Mouse (Mus musculus): Measurements from ENCODE around the gene Cygb. TPM values are rescaled to one million over a fixed set of nuclear protein-coding genes. Genes with fewer than 3 reads are reported as not detected.
"Not testable (repeated sequence)": the region's sequence is repeated elsewhere in the genome, so short reads cannot be mapped to it uniquely, and the experiment has no call there.

Gene Cygb
- polyA plus RNA-seq, 1 experiment from 2014 or later = 2.7 TPM

GRCm38 (mm10) chr11:116620559-116621253, 33.4 kb downstream of the Cygb start:
- H3K4me1 ChIP-seq = peaks cover 92% of the 10 kb centered on the region
- H3K27me3 ChIP-seq (ENCODE audit: low read depth, poor library complexity, severe bottlenecking) = peaks cover 39% of the 10 kb centered on the region
- H3K36me3 ChIP-seq = no peaks in the 10 kb centered on the region
- peak overlapping the region; percentile 64 for H3K27ac ChIP-seq
- no peak overlapping the region for H3K4me3 ChIP-seq
- no peaks in the 10 kb centered on the region for H3K9me3 ChIP-seq (replicated peaks)
- 78% methylated on average over 10 of the region's 10 CpGs for WGBS
- no peak for DNase-seq (ENCODE audit: low spot score)

GRCm38 (mm10) chr11:116620073-116620472, 34.0 kb downstream of the Cygb start:
- 35% methylated on average over 9 of the region's 9 CpGs for WGBS
- H3K9me3 ChIP-seq (replicated peaks) = no peaks in the 10 kb centered on the region
- H3K4me1 ChIP-seq = peaks cover 95% of the 10 kb centered on the region
- DNase-seq (ENCODE audit: low spot score) = no peak
- H3K36me3 ChIP-seq = no peaks in the 10 kb centered on the region
- peaks cover 39% of the 10 kb centered on the region for H3K27me3 ChIP-seq (ENCODE audit: low read depth, poor library complexity, severe bottlenecking)
- peak overlapping the region; percentile 64 for H3K27ac ChIP-seq
- H3K4me3 ChIP-seq = no peak overlapping the region

DNA sequence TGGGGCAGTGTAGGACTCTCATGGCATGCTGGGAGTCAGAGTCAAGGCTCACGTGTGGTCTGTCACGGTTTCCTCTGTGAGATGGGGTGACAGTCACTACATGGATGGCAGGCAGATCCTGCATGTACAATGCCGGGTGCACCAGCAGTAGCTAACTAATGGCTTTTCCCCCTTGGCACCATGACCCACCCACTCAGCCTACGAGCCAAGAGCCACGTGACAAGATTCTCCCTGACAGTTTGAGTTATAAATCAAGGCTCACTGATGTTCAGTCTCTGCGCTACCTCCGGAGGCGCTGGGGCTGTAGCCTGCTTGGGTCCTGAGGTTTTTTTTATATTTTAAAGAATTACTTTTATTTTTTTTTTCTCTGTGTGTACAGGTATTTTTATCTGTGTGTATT, 34.6 kb downstream of the Cygb start:
- WGBS = 60% methylated on average over 8 of the region's 8 CpGs
- Histone ChIP-seq H3K27me3 (ENCODE audit: low read depth, poor library complexity, severe bottlenecking) (peaks cover 34% of the 10 kb centered on the region), H3K4me1 (peaks cover 95% of the 10 kb centered on the region), H3K36me3 (no peaks in the 10 kb centered on the region), H3K27ac (no peak overlapping the region), H3K4me3 (no peak overlapping the region), H3K9me3 (replicated peaks) (no peaks in the 10 kb centered on the region)
- DNase-seq (ENCODE audit: low spot score) = no peak

- WGBS = 78% methylated on average over 7 of the region's 7 CpGs
Observed at GRCm38 (mm10) chr11:116619156-116619555, 35.0 kb downstream of the Cygb start.

DNA sequence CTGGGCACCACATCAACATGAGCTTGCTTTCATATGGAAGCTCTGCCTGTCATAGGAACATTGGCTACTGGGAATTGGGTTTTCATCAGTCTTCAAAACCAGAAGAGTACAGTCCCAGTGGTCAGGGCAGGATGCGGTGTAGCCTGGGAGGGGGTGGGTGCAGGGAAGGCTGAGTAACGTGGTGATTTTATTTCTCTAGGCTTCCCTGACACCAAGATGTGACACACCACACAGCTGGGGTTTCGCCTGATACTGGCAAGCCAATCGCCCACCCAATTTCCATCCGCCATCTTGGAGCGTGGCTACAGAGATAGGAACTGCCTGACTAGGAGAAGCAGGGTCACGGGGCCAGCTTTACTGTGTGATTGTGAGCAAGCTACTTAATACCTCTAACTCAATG, 35.4 kb downstream of the Cygb start:
- Histone ChIP-seq H3K27ac (no peak overlapping the region), H3K27me3 (ENCODE audit: low read depth, poor library complexity, severe bottlenecking) (peaks cover 26% of the 10 kb centered on the region), H3K9me3 (replicated peaks) (no peaks in the 10 kb centered on the region), H3K36me3 (no peaks in the 10 kb centered on the region), H3K4me3 (no peak overlapping the region), H3K4me1 (peaks cover 90% of the 10 kb centered on the region)
- WGBS = 91% methylated on average over 7 of the region's 7 CpGs
- DNase-seq (ENCODE audit: low spot score) = no peak

More at GRCm38 (mm10) chr11:116619156-116619555, 35.0 kb downstream of the Cygb start:
- no peak for DNase-seq (ENCODE audit: low spot score)
- no peak overlapping the region for H3K27ac ChIP-seq
- no peak overlapping the region for H3K4me3 ChIP-seq
- no peaks in the 10 kb centered on the region for H3K36me3 ChIP-seq
- no peaks in the 10 kb centered on the region for H3K9me3 ChIP-seq (replicated peaks)
- peaks cover 31% of the 10 kb centered on the region for H3K27me3 ChIP-seq (ENCODE audit: low read depth, poor library complexity, severe bottlenecking)
- peaks cover 93% of the 10 kb centered on the region for H3K4me1 ChIP-seq

DNA sequence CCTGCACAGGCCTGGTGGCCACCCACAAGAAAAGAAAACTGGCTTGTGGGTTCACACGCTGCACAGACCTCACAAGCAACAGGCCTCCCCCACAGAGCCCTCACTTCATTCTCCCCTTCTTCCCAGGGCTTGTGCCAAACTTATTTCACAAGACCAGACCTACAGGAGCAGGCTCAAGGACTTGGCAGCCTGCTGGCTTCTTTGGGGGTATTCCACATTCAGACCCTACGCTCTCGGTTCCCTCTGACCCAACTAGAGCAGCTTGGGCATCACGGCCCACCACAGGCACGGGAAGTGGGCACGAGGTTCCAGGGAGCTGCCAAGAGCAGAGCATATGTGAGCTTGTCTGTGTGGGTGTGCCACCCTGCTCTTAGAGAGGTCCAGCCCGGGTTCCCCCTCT, 36.5 kb downstream of the Cygb start:
- no peaks in the 10 kb centered on the region for H3K36me3 ChIP-seq
- peaks cover 80% of the 10 kb centered on the region for H3K4me1 ChIP-seq
- peaks cover 16% of the 10 kb centered on the region for H3K27me3 ChIP-seq (ENCODE audit: low read depth, poor library complexity, severe bottlenecking)
- DNase-seq (ENCODE audit: low spot score) = no peak
- H3K27ac ChIP-seq = 0 out of 2 replicates have a peak overlapping the region, but pooled peaks have one; percentile 39
- no peaks in the 10 kb centered on the region for H3K9me3 ChIP-seq (replicated peaks)
- H3K4me3 ChIP-seq = no peak overlapping the region; the same call in 1 of the 2 replicates
- WGBS = 91% methylated on average over 7 of the region's 7 CpGs

DNA sequence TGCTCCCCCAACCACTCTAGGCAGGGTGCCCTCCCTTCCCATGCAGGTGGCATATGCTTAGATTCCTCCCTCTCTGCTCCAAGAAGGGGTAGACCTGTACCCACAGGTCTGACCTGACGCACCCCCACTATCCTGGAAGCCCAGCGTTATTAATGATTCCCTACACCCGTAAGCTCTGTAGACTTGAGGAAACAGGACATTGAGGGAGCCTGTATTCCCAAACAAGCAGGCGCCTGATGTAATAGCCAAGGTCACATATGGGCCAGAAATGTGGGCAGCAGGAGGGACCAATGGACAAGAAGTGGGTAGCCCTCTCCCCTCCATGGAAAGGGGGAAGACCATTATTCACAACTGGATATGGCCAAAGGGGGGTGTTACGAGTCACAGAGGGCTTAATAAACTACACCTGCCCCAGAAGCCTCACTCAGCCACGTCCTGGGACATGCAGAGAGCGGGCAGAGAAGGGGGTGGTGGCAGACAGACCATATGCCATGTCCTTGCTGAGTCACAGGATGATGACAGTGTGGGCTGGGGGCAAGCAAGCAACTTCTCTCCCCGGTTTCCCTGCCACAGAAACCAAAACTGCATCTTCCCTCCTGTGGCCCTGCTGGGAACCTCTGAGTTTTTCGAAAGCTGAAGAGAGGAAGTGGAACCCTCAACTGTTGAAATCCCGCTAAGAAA, 37.5 kb downstream of the Cygb start:
- WGBS = 74% methylated on average over 10 of the region's 10 CpGs
- 0 out of 2 replicates have a peak overlapping the region, but pooled peaks have one; percentile 3 for H3K27ac ChIP-seq
- H3K36me3 ChIP-seq = no peaks in the 10 kb centered on the region
- H3K9me3 ChIP-seq (replicated peaks) = no peaks in the 10 kb centered on the region
- H3K4me1 ChIP-seq = peaks cover 70% of the 10 kb centered on the region
- H3K27me3 ChIP-seq (ENCODE audit: low read depth, poor library complexity, severe bottlenecking) = peaks cover 9% of the 10 kb centered on the region; the same call in 1 of the 2 replicates
- no peak for DNase-seq (ENCODE audit: low spot score)
- H3K4me3 ChIP-seq = no peak overlapping the region

- Histone ChIP-seq H3K36me3 (no peaks in the 10 kb centered on the region), H3K9me3 (replicated peaks) (no peaks in the 10 kb centered on the region), H3K4me1 (peaks cover 63% of the 10 kb centered on the region), H3K27ac (0 out of 2 replicates have a peak overlapping the region, but pooled peaks have one; percentile 3), H3K4me3 (no peak overlapping the region), H3K27me3 (ENCODE audit: low read depth, poor library complexity, severe bottlenecking) (peaks cover 6% of the 10 kb centered on the region; the same call in 1 of the 2 replicates)
- 52% methylated on average over 15 of the region's 15 CpGs for whole genome bisulfite sequencing
- no peak for DNase-seq (ENCODE audit: low spot score)
Observed at GRCm38 (mm10) chr11:116615735-116616437, 38.2 kb downstream of the Cygb start.

GRCm38 (mm10) chr11:116613234-116613633, 40.9 kb downstream of the Cygb start:
- WGBS = 93% methylated on average over 6 of the region's 6 CpGs
- H3K27me3 ChIP-seq (ENCODE audit: low read depth, poor library complexity, severe bottlenecking) = no peaks in the 10 kb centered on the region
- peaks cover 55% of the 10 kb centered on the region for H3K4me1 ChIP-seq
- DNase-seq (ENCODE audit: low spot score) = no peak
- H3K27ac ChIP-seq = no peak overlapping the region
- no peaks in the 10 kb centered on the region for H3K36me3 ChIP-seq
- no peaks in the 10 kb centered on the region for H3K9me3 ChIP-seq (replicated peaks)
- no peak overlapping the region for H3K4me3 ChIP-seq

DNA sequence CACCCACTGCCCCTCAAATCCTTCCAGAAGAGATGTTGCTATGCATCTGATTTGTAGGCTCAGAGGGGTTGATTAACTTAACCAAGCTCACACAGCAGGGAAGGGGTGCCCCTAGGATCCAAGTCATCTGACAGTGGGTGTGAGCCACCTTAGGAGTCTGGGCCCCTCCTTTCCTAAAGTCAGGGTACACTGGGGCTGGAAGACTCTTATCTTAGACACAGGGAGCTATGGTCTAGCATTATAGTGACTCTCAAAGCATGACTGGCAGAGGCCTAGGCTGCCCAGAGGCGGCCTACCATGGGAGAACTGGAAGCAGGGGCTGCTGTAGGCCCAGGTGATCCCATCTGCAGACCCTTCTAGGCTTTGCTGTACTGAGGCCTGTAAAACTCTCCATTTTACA, 41.6 kb downstream of the Cygb start:
- no peak for DNase-seq (ENCODE audit: low spot score)
- Histone ChIP-seq H3K27me3 (ENCODE audit: low read depth, poor library complexity, severe bottlenecking) (no peaks in the 10 kb centered on the region), H3K4me3 (no peak overlapping the region), H3K4me1 (peaks cover 52% of the 10 kb centered on the region), H3K27ac (no peak overlapping the region), H3K9me3 (replicated peaks) (no peaks in the 10 kb centered on the region), H3K36me3 (no peaks in the 10 kb centered on the region)
- WGBS = 84% methylated on average over 1 of the region's 1 CpGs

GRCm38 (mm10) chr11:116611883-116612282, 42.2 kb downstream of the Cygb start:
- Histone ChIP-seq H3K27me3 (ENCODE audit: low read depth, poor library complexity, severe bottlenecking) (no peaks in the 10 kb centered on the region), H3K4me3 (no peak overlapping the region), H3K4me1 (peaks cover 50% of the 10 kb centered on the region), H3K36me3 (peaks cover 4% of the 10 kb centered on the region; the same call in 1 of the 2 replicates), H3K9me3 (replicated peaks) (no peaks in the 10 kb centered on the region), H3K27ac (no peak overlapping the region)
- DNase-seq (ENCODE audit: low spot score) = no peak
- WGBS = 92% methylated on average over 9 of the region's 9 CpGs

- H3K4me3 ChIP-seq; DNase-seq (ENCODE audit: low spot score); H3K9me3 ChIP-seq (replicated peaks); H3K27ac ChIP-seq; H3K36me3 ChIP-seq; H3K27me3 ChIP-seq (ENCODE audit: low read depth, poor library complexity, severe bottlenecking): not testable (repeated sequence)
- H3K4me1 ChIP-seq = peaks cover 47% of the 10 kb centered on the region
- 84% methylated on average over 9 of the region's 9 CpGs for WGBS
Observed at GRCm38 (mm10) chr11:116611168-116611567, 42.9 kb downstream of the Cygb start.
